Mouse (Mus musculus): ENCODE results near the gene Akt3. TPM values are rescaled to one million over a fixed set of nuclear protein-coding genes. Genes with fewer than 3 reads are reported as not detected.

The Akt3 gene
- polyA plus RNA-seq, 1 experiment = 15.1 TPM

DNA sequence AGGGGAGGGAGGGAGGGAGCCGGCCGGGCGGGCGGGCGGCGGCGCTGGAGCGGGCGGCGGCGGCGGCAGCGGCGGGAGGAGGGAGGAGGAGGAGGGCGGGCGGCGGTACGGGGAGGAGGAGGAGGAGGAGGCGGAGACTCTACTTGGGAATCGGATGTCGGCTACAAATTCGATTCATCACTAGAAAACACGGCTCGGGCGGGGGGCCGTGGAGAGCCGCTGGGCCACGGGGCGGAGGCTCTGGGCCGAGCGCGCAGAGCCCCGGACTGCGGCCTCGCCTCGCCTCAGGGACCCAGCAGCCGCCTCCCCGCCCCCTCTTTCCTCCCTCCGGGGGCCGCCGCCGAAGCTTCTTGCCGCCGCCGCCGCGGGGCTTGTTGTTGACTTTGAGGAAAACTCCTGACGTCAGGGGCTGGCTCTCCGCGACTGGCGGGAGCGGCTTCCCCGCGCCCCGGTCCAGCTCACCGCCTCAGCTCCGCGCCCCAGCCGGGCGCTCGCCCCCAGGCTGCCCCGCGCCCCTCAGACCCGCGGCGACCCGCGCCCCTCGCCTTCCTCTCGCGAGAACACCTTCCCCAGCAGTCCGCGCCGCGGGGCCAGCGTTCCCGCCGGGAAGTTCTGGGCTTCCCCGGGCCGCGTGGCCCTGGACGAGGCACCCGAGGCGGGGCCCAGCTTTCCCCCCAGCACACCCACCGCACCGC, 487 bp upstream of the Akt3 start:
- DNase-seq = peak; percentile 77
- whole genome bisulfite sequencing = 1% methylated on average over 60 of the region's 86 CpGs
- peak overlapping the region; percentile 72 for H3K4me3 ChIP-seq (replicated peaks; ENCODE audit: extremely low read depth, low read depth, low read length)
- H3K4me1 ChIP-seq (ENCODE audit: control insufficient read depth, insufficient read depth, low read length) = peaks cover 2% of the 10 kb centered on the region; the same call in 1 of the 2 replicates
- TF ChIP-seq POLR2A (IDR thresholded peaks at IDR 0.05; ENCODE audit: borderline replicate concordance, extremely low read depth, low read depth, low read length) = no peak
- TF ChIP-seq CTCF (IDR thresholded peaks at IDR 0.05; ENCODE audit: insufficient read depth, low read length) = no peak

DNA sequence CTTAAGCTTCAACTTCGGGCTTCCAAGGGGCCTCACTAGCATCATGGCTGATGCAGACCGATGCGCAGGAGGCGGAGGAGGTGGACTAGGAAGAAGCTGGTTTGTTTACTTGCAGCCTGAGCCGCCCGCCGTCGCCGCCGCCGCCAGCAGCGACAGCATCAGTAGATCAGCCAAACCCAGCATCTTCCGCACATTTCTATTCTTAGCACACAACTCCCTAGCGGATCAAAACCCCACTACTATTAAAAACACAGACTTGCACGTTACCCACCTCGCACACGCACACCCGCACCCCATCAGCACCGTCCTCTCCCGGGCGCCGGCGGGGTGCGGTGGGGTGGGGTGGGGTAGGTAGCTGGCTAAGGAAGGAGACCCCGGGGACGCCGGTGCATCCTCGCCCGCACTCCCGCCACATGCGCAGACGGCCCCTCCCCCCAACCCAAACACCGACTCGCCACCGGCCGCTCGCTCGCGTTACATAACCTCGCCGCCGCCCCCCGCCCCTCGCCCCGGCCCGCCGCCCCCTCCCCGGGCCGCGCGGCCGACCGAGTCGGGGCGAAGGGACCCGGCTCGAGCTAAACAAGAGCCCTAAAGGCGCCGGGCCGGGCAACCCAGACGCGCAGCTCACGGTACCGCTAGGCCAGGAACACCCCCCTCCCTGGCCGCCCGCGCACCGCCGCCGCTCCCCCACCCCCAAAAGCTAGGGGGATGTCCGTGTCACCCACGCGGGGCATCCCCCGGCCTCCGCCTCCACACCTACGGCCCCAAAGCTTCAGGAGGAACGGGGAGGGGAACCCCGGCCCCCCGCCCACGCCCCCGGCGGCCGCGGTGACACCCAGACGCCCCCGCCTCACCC, 597 bp downstream of the Akt3 start:
- WGBS = under 1% methylated on average over 76 of the region's 86 CpGs
- Histone ChIP-seq H3K4me1 (ENCODE audit: control insufficient read depth, insufficient read depth, low read length) (peaks cover 2% of the 10 kb centered on the region; the same call in 1 of the 2 replicates), H3K4me3 (replicated peaks; ENCODE audit: extremely low read depth, low read depth, low read length) (peak overlapping the region; percentile 72)
- peak; percentile 51 for DNase-seq
- TF ChIP-seq POLR2A (IDR thresholded peaks at IDR 0.05; ENCODE audit: borderline replicate concordance, extremely low read depth, low read depth, low read length) = no peak
- no peak for TF ChIP-seq CTCF (IDR thresholded peaks at IDR 0.05; ENCODE audit: insufficient read depth, low read length)

GRCm38 (mm10) chr1:177248638-177249037, 9.4 kb downstream of the Akt3 start:
- no peak for DNase-seq
- 28% methylated on average over 4 of the region's 4 CpGs for WGBS
- peaks cover 2% of the 10 kb centered on the region; the same call in 1 of the 2 replicates for H3K4me1 ChIP-seq (ENCODE audit: control insufficient read depth, insufficient read depth, low read length)
- no peak overlapping the region for H3K4me3 ChIP-seq (replicated peaks; ENCODE audit: extremely low read depth, low read depth, low read length)
- TF ChIP-seq CTCF (IDR thresholded peaks at IDR 0.05; ENCODE audit: insufficient read depth, low read length) = no peak
- no peak for TF ChIP-seq POLR2A (IDR thresholded peaks at IDR 0.05; ENCODE audit: borderline replicate concordance, extremely low read depth, low read depth, low read length)

DNA sequence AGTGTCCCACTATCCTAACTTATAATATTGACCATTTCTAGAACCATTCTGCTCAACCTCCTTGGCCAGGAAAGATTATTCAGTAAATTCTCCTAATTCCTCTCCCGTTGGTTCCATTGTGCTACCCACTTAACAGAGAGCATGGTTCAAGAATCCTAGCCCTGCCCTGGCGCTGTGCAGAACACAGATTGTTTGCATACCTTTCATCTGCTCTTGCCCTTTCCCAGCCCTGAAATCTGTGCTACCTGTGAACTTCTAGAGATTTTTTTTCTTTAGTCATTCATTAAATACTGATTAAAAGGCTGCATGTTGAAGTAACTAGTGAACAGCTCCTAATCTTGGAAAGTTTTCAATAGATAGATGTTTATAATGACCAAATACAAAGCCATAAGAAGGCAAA, 19.6 kb downstream of the Akt3 start:
- Histone ChIP-seq H3K4me1 (ENCODE audit: control insufficient read depth, insufficient read depth, low read length) (no peaks in the 10 kb centered on the region), H3K4me3 (replicated peaks; ENCODE audit: extremely low read depth, low read depth, low read length) (no peak overlapping the region)
- TF ChIP-seq POLR2A (IDR thresholded peaks at IDR 0.05; ENCODE audit: borderline replicate concordance, extremely low read depth, low read depth, low read length) (no peak), CTCF (IDR thresholded peaks at IDR 0.05; ENCODE audit: insufficient read depth, low read length) (no peak)
- WGBS = 66% methylated on average over 2 of the region's 2 CpGs
- no peak for DNase-seq

DNA sequence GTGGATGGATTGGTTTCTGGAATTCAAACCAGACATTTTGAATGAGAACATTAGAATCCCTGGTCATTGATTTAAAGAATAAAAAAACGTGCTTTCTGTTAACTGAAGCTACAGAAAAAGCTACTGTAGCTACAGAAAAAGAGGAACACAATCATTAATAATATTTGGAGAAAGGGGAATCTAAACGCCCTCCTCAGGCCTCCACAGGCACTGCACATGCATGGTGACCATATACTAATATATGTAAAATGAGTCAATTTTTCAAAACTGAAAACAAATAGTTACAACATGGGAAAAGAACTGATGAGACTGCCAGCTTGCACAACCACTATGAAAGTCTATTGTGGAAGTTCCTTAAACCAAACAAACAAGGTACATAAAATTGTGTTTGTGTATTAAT, 21.3 kb downstream of the Akt3 start:
- 70% methylated on average over 2 of the region's 2 CpGs for WGBS
- TF ChIP-seq POLR2A (IDR thresholded peaks at IDR 0.05; ENCODE audit: borderline replicate concordance, extremely low read depth, low read depth, low read length) (no peak), CTCF (IDR thresholded peaks at IDR 0.05; ENCODE audit: insufficient read depth, low read length) (no peak; the same call in 1 of the 2 replicates)
- Histone ChIP-seq H3K4me1 (ENCODE audit: control insufficient read depth, insufficient read depth, low read length) (no peaks in the 10 kb centered on the region; the same call in 1 of the 2 replicates), H3K4me3 (replicated peaks; ENCODE audit: extremely low read depth, low read depth, low read length) (no peak overlapping the region)
- no peak for DNase-seq

- TF ChIP-seq POLR2A (IDR thresholded peaks at IDR 0.05; ENCODE audit: borderline replicate concordance, extremely low read depth, low read depth, low read length) (no peak), CTCF (IDR thresholded peaks at IDR 0.05; ENCODE audit: insufficient read depth, low read length) (no peak)
- no peak for DNase-seq
- Histone ChIP-seq H3K4me1 (ENCODE audit: control insufficient read depth, insufficient read depth, low read length) (no peaks in the 10 kb centered on the region; the same call in 1 of the 2 replicates), H3K4me3 (replicated peaks; ENCODE audit: extremely low read depth, low read depth, low read length) (no peak overlapping the region)
Observed at GRCm38 (mm10) chr1:177236249-177236648, 21.8 kb downstream of the Akt3 start.

DNA sequence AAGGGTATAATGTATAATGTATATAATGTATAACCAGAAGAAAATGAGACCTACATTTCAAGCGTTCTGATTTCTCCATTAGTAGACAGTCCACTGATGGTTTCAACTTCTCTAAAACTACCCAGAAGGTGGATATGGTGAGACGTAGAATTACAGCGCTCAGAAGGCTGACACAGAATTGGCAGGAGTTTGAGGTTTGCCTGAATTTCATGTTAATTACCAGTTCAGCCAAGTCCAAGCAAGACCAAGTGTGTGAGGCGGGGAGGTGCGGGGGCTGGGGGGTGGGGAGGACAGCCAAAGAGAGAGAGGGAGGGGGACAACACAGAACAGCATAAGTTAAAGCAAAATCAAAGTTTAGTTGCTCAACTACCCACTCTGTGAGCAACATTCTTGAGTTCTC, 23.5 kb downstream of the Akt3 start:
- Histone ChIP-seq H3K4me1 (ENCODE audit: control insufficient read depth, insufficient read depth, low read length) (no peaks in the 10 kb centered on the region; the same call in 1 of the 2 replicates), H3K4me3 (replicated peaks; ENCODE audit: extremely low read depth, low read depth, low read length) (no peak overlapping the region)
- DNase-seq = no peak
- TF ChIP-seq POLR2A (IDR thresholded peaks at IDR 0.05; ENCODE audit: borderline replicate concordance, extremely low read depth, low read depth, low read length) = no peak
- no peak for TF ChIP-seq CTCF (IDR thresholded peaks at IDR 0.05; ENCODE audit: insufficient read depth, low read length)
- WGBS = 87% methylated on average over 5 of the region's 5 CpGs

GRCm38 (mm10) chr1:177231122-177231521, 26.9 kb downstream of the Akt3 start:
- TF ChIP-seq POLR2A (IDR thresholded peaks at IDR 0.05; ENCODE audit: borderline replicate concordance, extremely low read depth, low read depth, low read length) (no peak), CTCF (IDR thresholded peaks at IDR 0.05; ENCODE audit: insufficient read depth, low read length) (no peak)
- DNase-seq = no peak
- Histone ChIP-seq H3K4me1 (ENCODE audit: control insufficient read depth, insufficient read depth, low read length) (no peaks in the 10 kb centered on the region; the same call in 1 of the 2 replicates), H3K4me3 (replicated peaks; ENCODE audit: extremely low read depth, low read depth, low read length) (no peak overlapping the region)

- no peak for DNase-seq
- H3K4me3 ChIP-seq (replicated peaks; ENCODE audit: extremely low read depth, low read depth, low read length) = no peak overlapping the region
- H3K4me1 ChIP-seq (ENCODE audit: control insufficient read depth, insufficient read depth, low read length) = no peaks in the 10 kb centered on the region
- 62% methylated on average over 1 of the region's 1 CpGs for WGBS
- TF ChIP-seq POLR2A (IDR thresholded peaks at IDR 0.05; ENCODE audit: borderline replicate concordance, extremely low read depth, low read depth, low read length) (no peak), CTCF (IDR thresholded peaks at IDR 0.05; ENCODE audit: insufficient read depth, low read length) (no peak)
Observed at GRCm38 (mm10) chr1:177198978-177199377, 59.0 kb downstream of the Akt3 start.

All from lung, adult 2 months (tissue).